In genomic region chr15:82904526-82904925, GRCm38 (mm10) we compare ENCODE assay signal across 19 mouse cellular contexts.
DNase-seq lines count a peak whose midpoint lies in the region; ATAC-seq lines count a peak whose summit lies in the region.
"Had no signal": no experiment of that assay in that cellular context is flagged by ENCODE, and none has a peak within 500 bp of the region (broad histone marks: within the 10 kb centered on the region; RNA-seq: fewer than 3 reads in every experiment).

No protein-coding gene starts in this region.

- ATAC-seq in forebrain, embryonic 15.5 days (replicated peaks) = no peak
- no peak for ATAC-seq in forebrain, embryonic 16.5 days
- no peak for ATAC-seq in midbrain, embryonic 12.5 days (ENCODE audit: low FRiP score, low read depth)
- ATAC-seq in midbrain, embryonic 15.5 days (replicated peaks) = no peak
- ATAC-seq in midbrain, embryonic 13.5 days = no peak

- peaks cover 59% of the 10 kb centered on the region for H3K4me1 ChIP-seq in forebrain, embryonic 15.5 days
- peaks cover 41% of the 10 kb centered on the region for H3K4me1 ChIP-seq in forebrain, embryonic 16.5 days (replicated peaks; ENCODE audit: control insufficient read depth, insufficient read depth, low read length)
- H3K4me1 ChIP-seq in midbrain, embryonic 12.5 days = peaks cover 84% of the 10 kb centered on the region
- H3K4me1 ChIP-seq in midbrain, embryonic 15.5 days = peaks cover 62% of the 10 kb centered on the region
- H3K4me1 ChIP-seq in midbrain, embryonic 13.5 days (replicated peaks) = peaks cover 92% of the 10 kb centered on the region

- DNase-seq in kidney, adult 18-20 months = no peak
- DNase-seq in lung, postnatal 14 days = no peak
- DNase-seq: adrenal gland, adult 2 months; cerebellum, adult 11 months; heart, adult 18-20 months; liver, embryonic 13.5 days; right cerebral cortex, postnatal 25 days; thymus, postnatal 14 days had no signal

- no peak overlapping the region for H3K4me2 ChIP-seq in forebrain, embryonic 15.5 days (replicated peaks)
- H3K4me2 ChIP-seq in forebrain, embryonic 16.5 days (ENCODE audit: low read length) = no peak overlapping the region
- H3K4me2 ChIP-seq in midbrain, embryonic 12.5 days (replicated peaks) = no peak overlapping the region
- H3K4me2 ChIP-seq in midbrain, embryonic 15.5 days = no peak overlapping the region
- no peak overlapping the region for H3K4me2 ChIP-seq in midbrain, embryonic 13.5 days (replicated peaks)
- H3K4me2 ChIP-seq: embryonic facial prominence, embryonic 15.5 days; hindbrain, embryonic 13.5 days; kidney, embryonic 15.5 days; limb, embryonic 12.5 days; liver, embryonic 13.5 days; lung, embryonic 15.5 days had no signal

- peak overlapping the region; percentile 36; the same call in 1 of the 2 replicates for H3K27ac ChIP-seq in forebrain, embryonic 15.5 days (replicated peaks)
- no peak overlapping the region for H3K27ac ChIP-seq in forebrain, embryonic 16.5 days (ENCODE audit: low read length)
- no peak overlapping the region for H3K27ac ChIP-seq in midbrain, embryonic 12.5 days (replicated peaks)
- no peak overlapping the region for H3K27ac ChIP-seq in midbrain, embryonic 15.5 days
- H3K27ac ChIP-seq in midbrain, embryonic 13.5 days = 0 out of 2 replicates have a peak overlapping the region, but pooled peaks have one; percentile 11
- H3K27ac ChIP-seq: embryonic facial prominence, embryonic 15.5 days; hindbrain, embryonic 13.5 days; kidney, embryonic 15.5 days; limb, embryonic 12.5 days; liver, embryonic 13.5 days; lung, embryonic 15.5 days had no signal

- WGBS in forebrain, embryonic 15.5 days = 6% methylated on average over 7 of the region's 7 CpGs
- 12% methylated on average over 7 of the region's 7 CpGs for WGBS in forebrain, embryonic 16.5 days
- WGBS in midbrain, embryonic 12.5 days = 8% methylated on average over 7 of the region's 7 CpGs
- WGBS in midbrain, embryonic 15.5 days = 14% methylated on average over 7 of the region's 7 CpGs
- WGBS in midbrain, embryonic 13.5 days = 4% methylated on average over 7 of the region's 7 CpGs

- no peak overlapping the region for H3K9ac ChIP-seq in forebrain, embryonic 15.5 days (replicated peaks)
- H3K9ac ChIP-seq in forebrain, embryonic 16.5 days (replicated peaks; ENCODE audit: low read depth, low read length) = no peak overlapping the region
- 0 out of 2 replicates have a peak overlapping the region, but pooled peaks have one; percentile 24 for H3K9ac ChIP-seq in midbrain, embryonic 12.5 days (replicated peaks)
- no peak overlapping the region for H3K9ac ChIP-seq in midbrain, embryonic 15.5 days
- H3K9ac ChIP-seq in midbrain, embryonic 13.5 days (replicated peaks) = no peak overlapping the region
- H3K9ac ChIP-seq: embryonic facial prominence, embryonic 15.5 days; hindbrain, embryonic 13.5 days; kidney, embryonic 15.5 days; limb, embryonic 12.5 days; liver, embryonic 13.5 days; lung, embryonic 15.5 days had no signal

- no peaks in the 10 kb centered on the region for H3K27me3 ChIP-seq in forebrain, embryonic 15.5 days
- no peaks in the 10 kb centered on the region for H3K27me3 ChIP-seq in forebrain, embryonic 16.5 days (replicated peaks; ENCODE audit: control insufficient read depth, insufficient read depth, low read length)
- peaks cover 84% of the 10 kb centered on the region for H3K27me3 ChIP-seq in midbrain, embryonic 12.5 days
- H3K27me3 ChIP-seq in midbrain, embryonic 15.5 days (replicated peaks) = no peaks in the 10 kb centered on the region
- H3K27me3 ChIP-seq in midbrain, embryonic 13.5 days = peaks cover 56% of the 10 kb centered on the region
- H3K27me3 ChIP-seq: embryonic facial prominence, embryonic 15.5 days had no signal

- H3K4me3 ChIP-seq in forebrain, embryonic 15.5 days = no peak overlapping the region
- no peak overlapping the region for H3K4me3 ChIP-seq in forebrain, embryonic 16.5 days (replicated peaks; ENCODE audit: low read length)
- no peak overlapping the region for H3K4me3 ChIP-seq in midbrain, embryonic 12.5 days
- no peak overlapping the region for H3K4me3 ChIP-seq in midbrain, embryonic 15.5 days
- H3K4me3 ChIP-seq in midbrain, embryonic 13.5 days (replicated peaks) = no peak overlapping the region
- H3K4me3 ChIP-seq: embryonic facial prominence, embryonic 15.5 days; hindbrain, embryonic 13.5 days; kidney, embryonic 15.5 days; limb, embryonic 12.5 days; liver, embryonic 13.5 days; lung, embryonic 15.5 days; myocyte had no signal

- H3K9me3 ChIP-seq in forebrain, embryonic 15.5 days = no peaks in the 10 kb centered on the region
- no peaks in the 10 kb centered on the region for H3K9me3 ChIP-seq in forebrain, embryonic 16.5 days (ENCODE audit: control insufficient read depth, low read length)
- H3K9me3 ChIP-seq in midbrain, embryonic 12.5 days = no peaks in the 10 kb centered on the region
- no peaks in the 10 kb centered on the region for H3K9me3 ChIP-seq in midbrain, embryonic 15.5 days
- H3K9me3 ChIP-seq in midbrain, embryonic 13.5 days = no peaks in the 10 kb centered on the region
- H3K9me3 ChIP-seq: embryonic facial prominence, embryonic 15.5 days; hindbrain, embryonic 13.5 days; kidney, embryonic 15.5 days; limb, embryonic 12.5 days; liver, embryonic 13.5 days; lung, embryonic 15.5 days had no signal

- H3K36me3 ChIP-seq in forebrain, embryonic 15.5 days = no peaks in the 10 kb centered on the region
- no peaks in the 10 kb centered on the region for H3K36me3 ChIP-seq in forebrain, embryonic 16.5 days (ENCODE audit: control insufficient read depth, insufficient read depth)
- no peaks in the 10 kb centered on the region for H3K36me3 ChIP-seq in midbrain, embryonic 12.5 days
- no peaks in the 10 kb centered on the region for H3K36me3 ChIP-seq in midbrain, embryonic 15.5 days (replicated peaks)
- H3K36me3 ChIP-seq in midbrain, embryonic 13.5 days = no peaks in the 10 kb centered on the region
- H3K36me3 ChIP-seq: embryonic facial prominence, embryonic 15.5 days; hindbrain, embryonic 13.5 days; kidney, embryonic 15.5 days; limb, embryonic 12.5 days; liver, embryonic 13.5 days; lung, embryonic 15.5 days had no signal

Comparison
In these comparisons a context has a peak if more than half of its experiments do, and no peak if none do; other contexts are left out.
1. H3K27ac ChIP-seq: peak in forebrain, embryonic 15.5 days (single experiment) and midbrain, embryonic 13.5 days (single experiment); none in forebrain, embryonic 16.5 days (single experiment), midbrain, embryonic 12.5 days (single experiment) and midbrain, embryonic 15.5 days (single experiment).